Mouse (Mus musculus) bone marrow macrophage, adult 2 months (primary cell): ENCODE data around the gene Cox6a1.

ENCODE experiments used
- CTCF ChIP-seq: IDR thresholded peaks from 2 replicates; pipeline ENCODE4 v1.5.1; 2012; ENCODE audit warnings: low read depth, mild to moderate bottlenecking, low read length, moderate library complexity
- POLR2A ChIP-seq: IDR thresholded peaks from 2 replicates; pipeline ENCODE4 v1.6.1; 2012; ENCODE audit warnings: mild to moderate bottlenecking, low read depth, low read length, borderline replicate concordance

DNA sequence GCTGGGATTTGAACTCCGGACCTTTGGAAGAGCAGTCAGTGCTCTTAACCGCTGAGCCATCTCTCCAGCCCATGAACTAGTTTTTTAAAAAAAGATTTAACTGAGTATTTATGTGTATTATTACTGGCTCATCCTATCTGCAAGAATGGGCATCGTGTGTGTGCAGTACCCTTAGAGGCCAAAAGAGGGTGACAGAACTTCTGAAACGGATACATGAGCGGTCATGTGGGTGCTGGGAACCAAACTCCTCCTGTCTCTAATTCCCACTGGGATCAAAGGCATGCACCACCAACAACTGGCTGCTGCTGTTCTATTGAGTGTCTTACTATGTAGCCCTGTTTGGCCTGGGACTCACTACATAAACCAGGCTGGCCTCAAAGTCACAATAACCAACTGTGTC, 2.6 kb upstream of the Cox6a1 start:
- no peak for TF ChIP-seq CTCF
- no peak for TF ChIP-seq POLR2A
